Mouse (Mus musculus): ENCODE data around the gene Zbtb2.

Gene Zbtb2

DNA sequence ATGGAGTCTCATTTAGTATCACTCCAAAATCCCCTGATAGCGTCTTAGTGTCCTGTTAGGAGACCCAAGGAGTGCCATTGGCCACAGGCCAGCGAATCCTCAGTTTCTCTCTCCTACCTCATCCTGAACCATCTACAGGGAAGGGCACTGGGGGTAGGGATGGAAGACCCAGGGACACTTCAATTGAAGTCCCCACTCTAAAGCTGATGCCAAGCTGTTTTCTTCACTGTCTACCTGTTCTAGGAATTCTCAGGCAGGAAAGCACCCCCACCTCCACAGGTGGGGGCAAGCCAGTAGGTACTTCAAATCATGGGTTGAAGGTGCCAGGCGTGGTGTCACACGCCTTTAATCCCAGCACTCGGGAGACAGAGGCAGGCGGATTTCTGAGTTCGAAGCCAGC, 3.7 kb downstream of the Zbtb2 start:
- DNase-seq: peak; percentile 64

DNA sequence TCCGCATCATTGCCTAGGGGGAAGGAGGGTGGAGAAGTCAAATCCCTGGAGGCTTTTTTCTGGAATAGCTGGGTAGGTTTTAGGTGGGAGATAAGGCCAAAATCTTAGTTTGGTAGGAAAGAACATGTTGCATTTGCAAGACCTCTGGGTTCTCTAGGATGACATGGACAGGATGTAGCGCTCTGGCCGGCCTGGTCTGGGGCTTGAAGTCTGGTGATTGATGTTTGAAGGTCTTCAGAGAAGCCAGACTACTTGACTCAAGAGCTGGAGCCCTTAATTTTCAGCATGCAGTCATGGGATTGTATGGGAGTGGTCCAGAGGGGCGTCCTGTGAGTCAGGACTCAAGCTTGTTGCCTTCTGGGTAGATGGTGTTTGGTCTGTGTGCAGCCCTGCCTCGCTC, 7.2 kb downstream of the Zbtb2 start:
- DNase-seq: no peak

DNA sequence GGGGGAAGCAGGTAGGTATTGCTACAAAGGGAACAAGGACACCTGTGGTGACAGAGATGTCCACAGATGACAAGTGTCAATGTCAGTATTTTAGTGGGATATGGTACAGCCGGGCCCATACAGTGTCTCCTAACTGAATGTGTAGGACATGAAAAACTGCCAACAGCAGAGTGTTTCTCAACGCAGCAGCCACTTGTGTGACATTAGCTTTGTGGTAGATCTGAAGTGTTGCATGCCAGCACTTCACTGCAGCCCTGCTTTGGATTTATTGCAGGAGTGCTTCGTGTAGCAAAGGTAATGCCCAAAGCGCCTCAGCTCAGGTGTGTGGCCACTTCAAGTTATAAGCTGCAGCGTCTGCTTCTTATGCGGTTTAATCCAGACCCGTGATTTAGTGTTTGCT, 11.0 kb downstream of the Zbtb2 start:
- DNase-seq: no peak

DNA sequence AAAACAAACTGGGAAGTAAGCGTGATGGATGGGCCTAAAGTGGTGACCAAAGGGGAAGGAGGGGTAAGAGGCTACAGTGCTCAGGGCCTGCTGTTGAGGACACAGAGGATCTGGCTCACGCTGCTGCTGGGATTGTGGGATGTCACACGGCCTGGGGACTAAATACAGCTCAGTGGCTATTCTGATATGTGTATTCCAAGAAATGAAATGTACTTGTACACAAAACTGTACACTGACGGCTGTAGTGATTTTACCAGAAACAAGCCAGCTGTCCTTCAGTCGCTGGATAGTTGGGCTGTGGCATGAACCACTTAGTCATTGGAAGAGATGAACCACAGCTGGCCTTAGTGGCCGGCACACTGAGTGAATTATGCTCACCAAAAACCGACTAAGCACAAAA, 11.4 kb downstream of the Zbtb2 start:
- no peak for DNase-seq

DNA sequence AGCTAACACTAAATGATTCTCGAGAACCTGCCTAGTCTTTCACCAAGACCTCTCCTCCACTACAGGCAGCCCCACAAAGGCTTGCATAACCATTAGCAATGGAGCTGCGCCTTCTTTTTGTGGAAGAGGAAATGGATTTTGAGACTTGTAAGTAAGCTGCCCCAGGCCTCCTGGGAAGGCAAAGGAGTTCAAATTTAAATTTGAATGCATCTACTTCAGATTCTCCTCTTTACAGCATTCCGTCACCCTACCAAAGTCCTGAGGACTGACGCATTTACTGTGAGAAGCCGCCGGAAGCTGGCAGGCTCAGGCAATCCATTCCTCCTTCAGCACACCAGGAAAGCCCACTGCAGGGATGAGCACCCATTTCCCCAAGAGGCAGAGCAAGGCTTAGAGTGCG, 12.6 kb downstream of the Zbtb2 start:
- DNase-seq: no peak

DNA sequence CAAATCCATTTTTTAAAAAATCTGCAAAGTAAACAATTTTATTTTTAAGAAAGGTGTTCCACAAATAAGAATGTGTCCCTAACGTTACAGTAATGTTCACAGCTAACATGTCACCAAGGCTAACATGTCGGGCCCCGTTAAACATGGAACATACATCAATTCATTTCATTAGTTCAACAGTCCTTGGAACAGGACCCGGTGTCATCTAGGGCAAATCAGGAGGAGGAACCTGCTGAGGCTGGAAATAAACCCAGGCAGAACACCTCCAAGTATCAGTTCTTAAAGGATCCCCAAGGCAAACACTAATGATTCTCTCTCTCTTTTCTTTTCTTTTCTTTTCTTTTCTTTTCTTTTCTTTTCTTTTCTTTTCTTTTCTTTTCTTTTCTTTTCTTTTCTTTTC, 13.2 kb downstream of the Zbtb2 start:
- no peak for DNase-seq

DNA sequence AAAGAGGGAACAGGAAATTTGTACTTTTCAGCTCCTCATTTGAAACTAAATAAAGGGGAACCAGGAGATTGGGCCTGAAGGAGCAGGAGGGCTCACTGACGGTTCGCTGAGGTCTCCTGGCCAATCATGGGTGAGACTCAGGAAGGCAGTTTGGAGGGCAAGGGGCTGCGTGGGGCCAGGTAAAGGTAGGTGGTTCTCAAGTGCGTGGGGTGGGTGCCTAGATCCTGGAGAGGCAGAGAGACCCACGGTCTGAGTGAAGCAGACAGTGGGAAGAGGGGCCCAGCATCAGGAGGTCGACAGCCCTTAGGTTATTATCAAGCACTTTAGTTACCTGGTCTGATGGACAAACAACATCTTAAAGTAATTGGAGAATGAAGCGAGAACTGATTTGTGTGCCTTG, 13.7 kb downstream of the Zbtb2 start:
- no peak for DNase-seq

DNA sequence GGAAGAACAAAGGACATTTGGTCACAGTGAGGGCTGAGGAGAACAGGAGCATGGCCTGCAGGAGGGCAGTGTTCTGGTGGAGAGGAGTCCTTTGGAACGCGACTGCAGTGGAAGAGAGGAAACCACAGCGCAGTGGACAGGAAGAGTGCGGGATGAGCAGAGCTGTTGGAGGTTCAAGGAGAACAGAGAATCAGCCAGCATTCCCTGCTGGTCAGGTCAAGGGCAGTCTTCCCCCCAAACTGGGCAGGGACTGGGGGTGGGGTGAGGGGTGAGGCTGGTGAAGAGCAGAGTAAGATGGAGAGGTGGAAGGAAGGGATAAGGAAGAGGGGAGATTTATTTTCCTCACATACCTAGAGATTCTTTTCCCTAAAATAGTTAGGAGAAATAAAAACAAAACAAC, 14.3 kb downstream of the Zbtb2 start:
- no peak for DNase-seq

DNA sequence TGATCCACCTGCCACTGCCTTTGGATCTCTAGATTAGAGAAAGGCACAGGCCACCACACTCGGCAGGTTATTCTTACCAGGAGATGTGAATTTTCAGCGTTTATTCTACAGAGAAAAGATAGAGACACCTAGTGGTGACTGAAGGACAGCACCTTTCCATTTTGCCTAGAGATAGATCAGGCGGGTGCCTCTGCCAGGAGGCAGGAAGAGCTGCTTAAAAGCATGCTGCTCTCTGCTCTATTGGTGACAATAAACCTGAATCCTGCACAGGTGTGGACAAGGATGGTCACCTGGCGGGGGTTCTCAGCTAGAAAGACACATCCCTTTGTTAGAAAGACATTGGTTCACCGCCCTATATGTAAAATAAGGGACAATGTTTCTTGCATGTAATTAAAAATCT, 15.9 kb downstream of the Zbtb2 start:
- peak; percentile 82 for DNase-seq

DNA sequence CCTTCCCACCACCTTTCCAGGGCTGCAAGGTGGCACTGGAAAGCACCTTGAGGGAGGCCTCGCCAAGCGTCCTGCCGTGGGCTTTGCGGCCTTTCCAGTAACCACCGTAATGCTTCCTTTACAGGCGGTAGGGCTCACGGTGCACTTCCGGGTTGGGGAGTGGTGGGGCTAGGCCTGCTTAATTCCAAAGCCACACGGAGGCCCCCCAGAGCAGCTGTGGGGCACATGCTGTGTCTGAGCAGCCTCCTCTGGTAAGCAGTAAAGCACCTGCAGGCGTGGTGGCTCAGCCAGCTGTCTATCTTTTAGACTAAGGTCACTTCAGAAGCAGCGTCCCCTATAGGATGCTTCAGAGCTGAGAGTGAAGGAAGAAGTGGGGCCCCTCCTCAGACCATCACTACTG, 17.8 kb downstream of the Zbtb2 start:
- DNase-seq: no peak

DNA sequence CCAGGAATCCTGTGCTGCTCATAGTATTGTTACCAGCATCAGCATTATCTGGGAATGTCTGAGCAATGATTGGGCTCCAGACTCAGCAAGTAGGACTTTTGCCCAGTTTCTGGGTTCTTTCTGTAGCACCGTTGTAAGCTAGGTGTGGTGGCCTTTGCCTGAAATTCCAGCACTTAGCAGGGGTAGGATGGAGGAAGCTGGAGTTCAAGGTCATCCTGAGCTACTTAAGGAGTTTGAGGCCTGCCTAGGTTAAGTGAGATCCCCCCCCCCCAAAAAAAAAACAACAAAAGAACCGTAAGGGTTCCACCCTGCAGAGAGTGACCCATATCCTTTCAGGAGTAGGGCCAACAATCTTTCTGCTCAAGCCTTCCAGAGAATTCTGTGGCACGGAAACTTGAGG, 23.3 kb downstream of the Zbtb2 start:
- no peak for DNase-seq

DNA sequence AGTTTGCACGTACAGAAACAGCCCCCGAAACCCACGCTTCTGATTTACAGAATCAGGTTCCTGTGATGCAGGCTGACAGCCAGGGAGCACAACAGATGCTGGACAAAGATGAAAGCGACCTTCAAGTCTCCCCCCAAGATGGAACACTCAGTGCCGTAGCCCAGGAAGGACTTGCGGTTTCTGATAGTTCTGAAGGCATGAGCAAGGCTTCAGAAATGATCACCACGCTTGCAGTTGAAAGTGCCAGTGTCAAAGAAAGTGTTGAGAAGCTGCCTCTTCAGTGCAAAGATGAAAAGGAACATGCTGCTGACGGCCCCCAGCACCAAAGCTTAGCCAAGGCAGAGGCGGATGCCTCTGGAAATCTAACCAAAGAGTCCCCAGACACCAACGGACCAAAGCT, 30.5 kb downstream of the Zbtb2 start:
- no peak for DNase-seq

DNA sequence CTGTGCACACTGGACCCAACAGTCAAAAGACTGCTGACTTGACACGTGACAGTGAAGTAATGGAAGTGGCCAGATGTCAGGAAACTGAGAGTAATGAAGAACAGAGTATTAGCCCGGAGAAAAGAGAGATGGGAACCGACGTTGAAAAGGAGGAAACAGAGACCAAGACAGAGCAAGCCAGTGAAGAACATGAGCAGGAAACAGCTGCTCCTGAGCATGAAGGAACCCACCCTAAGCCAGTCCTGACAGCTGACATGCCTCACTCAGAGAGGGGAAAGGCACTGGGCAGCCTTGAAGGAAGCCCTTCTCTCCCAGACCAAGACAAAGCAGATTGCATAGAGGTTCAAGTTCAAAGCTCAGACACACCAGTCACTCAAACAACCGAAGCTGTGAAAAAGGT, 31.3 kb downstream of the Zbtb2 start:
- DNase-seq: no peak

DNA sequence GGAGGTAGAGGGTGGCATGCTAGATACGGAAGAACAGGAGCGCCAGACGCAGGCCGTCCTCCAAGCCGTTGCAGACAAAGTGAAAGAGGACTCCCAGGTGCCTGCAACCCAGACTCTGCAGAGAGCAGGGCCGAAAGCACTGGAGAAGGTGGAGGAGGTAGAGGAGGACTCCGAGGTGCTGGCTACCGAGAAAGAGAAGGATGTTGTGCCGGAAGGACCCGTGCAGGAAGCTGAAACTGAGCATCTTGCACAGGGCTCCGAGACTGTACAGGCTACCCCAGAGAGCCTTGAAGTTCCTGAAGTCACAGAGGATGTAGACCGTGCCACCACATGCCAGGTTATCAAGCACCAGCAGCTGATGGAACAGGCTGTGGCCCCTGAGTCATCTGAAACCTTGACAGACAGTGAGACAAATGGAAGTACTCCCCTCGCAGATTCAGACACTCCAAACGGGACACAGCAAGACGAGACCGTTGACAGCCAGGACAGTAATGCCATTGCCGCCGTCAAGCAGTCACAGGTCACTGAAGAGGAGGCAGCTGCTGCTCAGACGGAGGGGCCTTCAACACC, 31.9 kb downstream of the Zbtb2 start:
- no peak for DNase-seq

DNA sequence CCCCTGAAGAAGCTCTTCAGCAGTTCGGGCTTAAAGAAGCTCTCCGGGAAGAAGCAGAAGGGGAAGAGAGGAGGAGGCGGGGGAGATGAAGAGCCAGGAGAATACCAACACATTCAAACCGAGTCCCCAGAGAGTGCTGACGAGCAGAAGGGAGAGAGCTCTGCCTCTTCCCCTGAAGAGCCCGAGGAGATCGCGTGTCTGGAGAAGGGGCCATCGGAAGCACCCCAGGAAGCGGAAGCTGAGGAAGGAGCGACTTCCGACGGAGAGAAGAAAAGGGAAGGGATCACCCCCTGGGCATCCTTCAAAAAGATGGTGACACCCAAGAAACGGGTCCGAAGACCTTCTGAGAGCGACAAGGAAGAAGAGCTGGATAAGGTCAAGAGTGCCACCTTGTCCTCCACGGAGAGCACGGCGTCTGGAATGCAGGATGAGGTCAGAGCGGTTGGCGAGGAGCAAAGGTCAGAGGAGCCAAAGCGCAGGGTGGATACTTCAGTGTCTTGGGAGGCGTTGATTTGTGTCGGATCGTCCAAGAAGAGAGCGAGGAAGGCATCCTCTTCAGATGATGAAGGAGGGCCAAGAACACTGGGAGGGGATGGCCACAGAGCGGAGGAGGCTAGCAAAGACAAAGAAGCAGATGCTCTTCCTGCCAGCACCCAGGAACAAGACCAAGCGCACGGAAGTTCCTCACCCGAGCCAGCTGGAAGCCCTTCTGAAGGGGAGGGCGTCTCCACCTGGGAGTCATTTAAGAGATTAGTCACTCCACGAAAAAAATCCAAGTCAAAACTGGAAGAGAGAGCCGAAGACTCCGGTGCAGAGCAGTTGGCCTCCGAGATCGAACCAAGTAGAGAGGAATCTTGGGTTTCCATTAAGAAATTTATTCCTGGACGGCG, 33.3 kb downstream of the Zbtb2 start:
- no peak for DNase-seq

DNA sequence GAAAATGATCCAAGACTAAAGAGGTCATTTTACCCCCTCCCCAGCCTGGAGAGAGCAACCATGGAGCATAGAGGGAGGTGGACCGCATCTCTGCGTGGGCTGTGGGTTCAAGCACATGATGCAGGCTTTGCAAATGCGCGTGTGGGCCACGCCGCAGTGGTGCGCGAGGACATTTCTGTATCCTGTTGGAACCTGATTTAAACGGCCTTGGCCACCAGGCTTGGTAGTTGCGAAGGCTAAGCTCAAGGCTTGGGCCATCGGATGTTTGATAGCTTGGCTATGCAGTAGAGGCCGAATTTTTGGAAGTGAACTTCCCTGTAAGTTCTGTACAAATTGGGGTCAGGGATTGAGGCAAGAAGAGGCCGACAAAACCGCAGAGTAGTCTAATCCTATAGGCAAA, 40.3 kb downstream of the Zbtb2 start:
- DNase-seq: no peak

DNA sequence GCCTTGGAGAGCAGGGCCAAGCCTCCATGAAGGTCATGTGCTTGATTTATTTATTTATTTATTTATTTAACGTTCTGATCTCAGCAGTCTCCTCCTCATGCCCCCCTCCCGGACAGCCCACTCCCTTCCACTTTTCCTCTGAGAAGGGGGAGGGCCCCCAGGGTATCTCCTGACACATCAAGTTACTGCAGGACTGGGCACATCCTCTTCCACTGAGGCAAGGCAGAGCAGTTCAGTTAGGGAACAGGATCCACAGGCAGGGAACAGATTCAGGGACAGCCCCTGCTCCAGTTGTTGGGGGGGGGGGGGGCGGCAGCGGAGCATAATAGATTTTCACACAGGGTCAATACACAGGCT, 40.8 kb downstream of the Zbtb2 start:
- no peak for DNase-seq

DNA sequence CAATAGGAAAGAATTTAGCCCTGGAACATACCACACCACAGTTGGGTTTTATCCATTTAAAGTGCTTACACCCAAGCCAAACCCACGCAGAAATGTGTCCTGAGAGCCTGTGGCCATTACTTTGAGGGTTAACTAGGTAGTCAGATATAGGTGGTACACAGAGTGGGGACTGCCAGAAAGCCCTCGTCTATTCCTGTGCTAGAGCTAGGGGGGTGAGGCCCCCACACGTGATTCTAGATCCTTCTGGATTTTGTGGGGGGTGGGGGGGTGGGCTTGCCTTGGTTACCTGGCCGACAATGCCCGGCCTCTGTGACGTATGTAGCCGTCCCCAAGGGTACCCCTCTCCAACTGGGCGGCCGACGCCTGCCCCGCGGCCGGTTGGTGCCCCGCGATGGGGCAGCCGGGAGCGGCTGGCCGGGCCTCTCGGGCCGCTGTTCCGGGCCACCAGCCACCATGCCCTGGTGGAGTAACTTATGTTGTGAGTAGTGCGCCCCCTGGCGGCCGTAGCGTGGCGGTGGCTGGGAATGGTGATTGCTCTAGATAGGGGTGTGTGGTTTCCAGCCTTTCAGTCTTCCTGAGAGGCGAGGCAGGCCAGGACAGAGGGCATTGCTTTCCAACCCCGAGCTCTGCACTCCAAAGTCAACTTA, 41.3 kb downstream of the Zbtb2 start:
- peak; percentile 94 for DNase-seq

DNA sequence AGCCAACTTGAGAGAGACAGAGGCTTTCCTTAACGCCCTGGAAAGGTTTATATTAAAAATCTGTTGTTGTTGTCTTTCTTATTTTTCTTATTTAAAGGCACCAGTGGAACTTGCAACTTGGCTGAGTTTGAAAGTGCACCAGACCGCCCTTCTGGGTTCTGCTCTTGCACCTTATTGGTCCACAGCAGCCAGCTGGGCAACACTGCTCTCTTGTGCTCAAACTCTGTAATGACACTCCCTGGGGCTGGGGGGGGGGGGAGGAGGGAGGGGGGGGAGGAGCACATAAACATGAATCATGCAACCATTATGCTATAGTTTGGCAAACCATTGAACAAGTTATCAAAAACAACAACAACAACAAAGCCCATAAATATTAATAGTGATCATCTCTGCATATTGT, 46.5 kb downstream of the Zbtb2 start:
- peak; percentile 42 for DNase-seq

DNA sequence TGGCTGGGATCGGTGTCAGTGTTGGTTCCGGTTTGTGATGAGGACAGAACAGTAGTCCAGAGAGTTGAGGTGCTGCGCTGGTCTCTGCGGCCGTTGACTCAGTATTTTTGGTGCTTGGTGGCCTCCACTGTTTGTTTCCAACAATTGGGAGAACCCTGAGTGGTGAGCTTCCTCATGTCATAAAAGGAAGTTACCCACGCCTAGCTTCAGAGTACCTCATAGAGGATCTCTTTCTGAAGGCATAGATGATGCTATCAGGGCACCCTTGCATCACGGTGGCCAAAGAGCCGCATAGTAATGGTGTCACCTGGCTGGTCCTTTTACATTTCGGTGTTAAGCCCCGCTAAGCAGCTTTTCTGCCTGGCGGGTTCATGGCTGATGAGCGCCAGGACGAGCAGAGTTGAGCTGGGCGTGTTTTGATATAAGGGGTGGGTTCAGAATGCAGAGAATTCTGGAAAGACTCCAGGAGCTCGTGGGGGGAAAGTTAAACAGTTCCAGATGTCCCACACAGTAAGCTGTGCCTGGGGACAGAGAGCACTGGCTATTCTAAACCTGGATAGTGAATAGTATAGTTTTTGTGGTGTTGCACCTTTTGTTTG, 48.9 kb downstream of the Zbtb2 start:
- DNase-seq: no peak

DNA sequence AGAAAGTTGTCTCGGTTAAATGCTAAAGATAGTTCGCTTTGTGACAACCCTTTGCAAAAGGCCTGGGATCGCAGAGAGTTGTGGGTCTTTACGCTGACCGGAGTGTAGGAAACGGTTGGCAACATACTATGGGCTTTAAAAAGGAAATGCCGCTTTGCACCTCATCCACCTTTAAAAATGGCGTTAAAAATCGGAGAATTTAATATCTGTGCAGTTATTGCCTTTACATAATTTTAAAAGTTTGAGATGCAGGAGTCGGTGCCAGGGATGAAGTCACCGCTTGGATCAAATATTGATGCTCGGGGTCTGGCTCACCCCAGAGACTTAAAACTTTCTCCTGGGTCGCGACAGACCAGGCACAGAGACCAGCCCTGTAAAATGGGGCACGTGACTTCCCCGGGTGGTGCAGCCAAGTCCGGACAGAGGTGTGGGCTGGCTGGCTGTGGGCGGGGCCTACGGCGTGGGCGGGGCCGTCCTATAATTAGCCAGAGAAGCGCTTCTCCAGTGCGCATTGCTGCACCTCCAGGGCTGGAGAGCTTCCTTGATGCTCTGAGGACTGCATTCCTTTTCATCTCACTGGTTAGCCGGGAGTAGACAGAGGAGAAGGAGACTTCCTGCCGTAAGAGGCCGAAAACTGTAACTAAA, 53.7 kb downstream of the Zbtb2 start:
- peak; percentile 59 for DNase-seq

DNA sequence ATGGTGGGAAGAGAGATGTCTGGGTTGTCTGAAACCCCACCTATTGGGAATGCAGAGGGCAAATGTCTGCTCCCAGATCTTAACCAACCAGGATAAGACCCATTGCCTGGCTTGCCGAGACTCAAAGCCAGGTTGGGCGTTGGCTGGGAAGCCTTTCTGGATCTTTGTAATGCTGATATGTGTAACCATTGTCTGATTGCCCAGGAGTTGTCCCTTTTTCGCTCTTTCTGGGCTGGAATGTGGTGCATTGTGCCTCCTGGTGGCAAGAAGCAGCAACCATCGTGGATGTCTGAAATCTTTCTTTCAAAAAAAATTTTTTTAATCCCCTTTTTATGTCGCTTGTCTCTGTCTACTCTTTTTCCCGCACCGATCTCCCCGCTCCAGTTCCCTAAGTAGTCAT, 54.6 kb downstream of the Zbtb2 start:
- DNase-seq: peak; percentile 69

DNA sequence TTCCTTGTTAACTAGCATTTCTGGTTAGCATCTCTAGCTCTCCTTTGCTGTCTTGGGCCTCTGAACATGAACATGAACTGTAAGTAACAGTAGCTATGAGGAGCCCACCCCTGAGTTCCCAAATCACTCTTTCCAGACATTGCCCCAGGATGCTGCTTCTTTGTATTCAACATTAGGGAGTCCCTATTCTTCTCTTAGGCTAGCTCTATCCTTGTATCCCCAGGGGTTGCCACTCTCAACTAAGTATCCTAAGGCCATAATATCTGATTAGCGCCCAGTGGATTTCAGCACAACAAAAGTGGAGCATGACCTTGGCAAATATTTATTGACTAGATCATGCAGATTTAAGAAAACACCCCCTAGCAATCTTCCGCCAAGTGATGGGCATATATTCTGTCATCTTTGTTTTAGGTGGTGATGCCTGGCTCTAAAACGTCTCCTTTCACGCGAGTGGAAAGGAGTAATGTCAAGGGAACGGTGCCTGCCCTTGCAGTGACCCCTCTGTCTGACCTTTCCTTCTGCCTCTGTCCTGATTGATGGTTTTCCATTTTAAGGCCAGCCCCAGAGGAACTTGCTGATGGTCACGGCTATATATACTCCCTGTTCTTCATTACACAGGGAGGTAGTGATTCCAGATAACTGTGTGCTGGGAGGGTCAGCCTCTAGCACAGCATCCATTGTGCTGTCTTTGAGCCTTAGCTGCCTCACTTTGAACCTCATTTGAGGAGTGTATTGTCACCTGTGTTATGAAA, 55.5 kb downstream of the Zbtb2 start:
- DNase-seq: no peak

Data from cerebellum, adult 9-10 months (tissue).